Mouse (Mus musculus): ENCODE data around the gene Clasp1. TPM values are rescaled to one million over a fixed set of nuclear protein-coding genes. Genes with fewer than 3 reads are reported as not detected.

Clasp1 gene
- polyA plus RNA-seq, 1 experiment from 2014 or later = 98.6 TPM

DNA sequence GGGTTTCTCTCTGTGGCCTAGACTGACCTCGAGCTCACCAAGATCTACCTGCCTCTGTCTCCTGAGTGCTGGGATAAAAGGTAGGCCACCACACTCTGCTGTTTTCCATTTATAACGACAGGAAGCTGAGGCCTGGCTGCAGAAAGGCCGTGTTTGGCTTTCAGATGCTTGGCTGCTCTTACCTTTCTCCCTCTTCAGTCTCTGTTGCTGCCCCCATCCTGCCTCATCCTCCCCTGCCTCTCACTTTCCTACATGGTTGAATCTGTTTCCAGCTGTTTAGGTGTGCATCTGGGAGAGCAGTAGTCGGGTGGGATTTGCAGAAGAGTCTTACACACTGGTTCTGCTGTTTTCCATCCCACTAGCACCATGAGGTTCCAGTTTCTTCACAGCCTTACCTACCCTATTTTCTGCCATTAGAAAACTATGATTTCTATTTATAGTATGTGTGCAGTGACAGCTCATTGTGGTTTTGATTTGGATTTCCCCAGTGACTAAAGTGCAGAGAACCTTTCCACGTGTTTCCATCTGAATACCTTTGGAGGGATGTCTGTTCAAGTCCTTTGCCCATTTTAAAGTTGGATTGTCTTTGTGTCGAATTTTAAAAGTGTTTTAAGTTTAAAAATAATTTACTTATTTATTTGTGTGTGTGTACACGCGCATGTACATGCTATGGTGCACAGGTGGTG, 10.9 kb downstream of the Clasp1 start:
- no peak for DNase-seq (ENCODE audit: low spot score)
- no peaks in the 10 kb centered on the region for H3K36me3 ChIP-seq (ENCODE audit: control insufficient read depth, insufficient read depth, low read length)

DNA sequence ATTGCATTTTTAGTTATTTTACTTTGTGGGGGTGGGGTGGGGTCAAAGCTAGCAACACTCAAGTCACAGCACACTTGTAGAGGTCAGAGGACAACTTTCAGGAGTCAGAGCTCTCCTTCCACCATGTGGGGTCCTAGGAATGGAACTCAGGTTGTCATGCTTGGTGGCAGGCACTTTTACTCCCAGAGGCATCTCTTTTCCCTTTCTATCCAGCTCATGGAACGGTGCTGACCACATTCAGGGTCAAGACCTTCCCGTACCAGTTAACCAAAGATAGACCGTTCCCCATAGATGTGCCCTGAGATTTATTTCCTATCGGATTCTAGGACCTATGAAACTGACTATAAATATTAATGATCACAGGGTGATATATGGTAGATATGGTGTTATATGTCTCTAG, 13.1 kb downstream of the Clasp1 start:
- Histone ChIP-seq H3K9me3 (ENCODE audit: control insufficient read depth, low read length) (no peaks in the 10 kb centered on the region), H3K27ac (ENCODE audit: low read depth, low read length) (no peak overlapping the region), H3K27me3 (ENCODE audit: control insufficient read depth, insufficient read depth, low read length) (no peaks in the 10 kb centered on the region), H3K36me3 (ENCODE audit: control insufficient read depth, insufficient read depth, low read length) (no peaks in the 10 kb centered on the region), H3K9ac (ENCODE audit: low read length) (no peak overlapping the region), H3K4me2 (ENCODE audit: low read depth) (no peak overlapping the region), H3K4me1 (ENCODE audit: control insufficient read depth, insufficient read depth, low read length) (no peaks in the 10 kb centered on the region), H3K4me3 (ENCODE audit: low read depth, low read length) (no peak overlapping the region)
- WGBS = 78% methylated on average over 4 of the region's 4 CpGs
- ATAC-seq (ENCODE audit: insufficient read depth, low FRiP score, low TSS enrichment) (no peak), DNase-seq (ENCODE audit: low spot score) (no peak)

More for the DNA sequence above, 10.9 kb downstream of the Clasp1 start:
- Histone ChIP-seq H3K4me1 (ENCODE audit: control insufficient read depth, insufficient read depth, low read length) (no peaks in the 10 kb centered on the region), H3K4me3 (ENCODE audit: low read depth, low read length) (no peak overlapping the region), H3K4me2 (ENCODE audit: low read depth) (no peak overlapping the region), H3K9me3 (ENCODE audit: control insufficient read depth, low read length) (no peaks in the 10 kb centered on the region), H3K27me3 (ENCODE audit: control insufficient read depth, insufficient read depth, low read length) (no peaks in the 10 kb centered on the region), H3K9ac (ENCODE audit: low read length) (no peak overlapping the region), H3K27ac (ENCODE audit: low read depth, low read length) (no peak overlapping the region)
- no peak for ATAC-seq (ENCODE audit: insufficient read depth, low FRiP score, low TSS enrichment)
- 93% methylated on average over 8 of the region's 8 CpGs for WGBS

DNA sequence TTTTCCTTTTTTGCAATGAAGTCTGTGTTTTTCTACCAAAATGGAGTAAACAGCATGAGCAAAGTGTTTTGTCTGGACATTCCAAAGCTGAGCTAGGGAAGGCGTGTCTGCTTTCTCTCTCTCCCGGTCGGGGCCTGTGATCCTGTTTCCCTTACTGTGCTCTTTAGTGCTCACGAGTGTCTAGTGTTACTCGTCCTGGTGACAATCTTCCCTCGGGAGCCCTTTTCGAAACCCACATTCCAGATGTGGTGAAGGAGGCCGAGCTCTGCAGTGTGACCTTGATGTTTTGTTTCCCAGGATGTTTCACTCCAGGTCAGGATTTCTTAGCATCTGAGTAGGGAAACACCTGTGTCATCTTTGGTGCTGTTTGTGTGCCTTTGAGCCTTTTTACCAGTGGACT, 13.7 kb downstream of the Clasp1 start:
- H3K4me3 ChIP-seq (ENCODE audit: low read depth, low read length) = no peak overlapping the region
- ATAC-seq (ENCODE audit: insufficient read depth, low FRiP score, low TSS enrichment) (no peak), DNase-seq (ENCODE audit: low spot score) (no peak)
- no peaks in the 10 kb centered on the region for H3K9me3 ChIP-seq (ENCODE audit: control insufficient read depth, low read length)
- H3K27ac ChIP-seq (ENCODE audit: low read depth, low read length) = no peak overlapping the region
- no peak overlapping the region for H3K4me2 ChIP-seq (ENCODE audit: low read depth)
- H3K27me3 ChIP-seq (ENCODE audit: control insufficient read depth, insufficient read depth, low read length) = no peaks in the 10 kb centered on the region
- no peak overlapping the region for H3K9ac ChIP-seq (ENCODE audit: low read length)
- WGBS = 54% methylated on average over 8 of the region's 8 CpGs
- H3K36me3 ChIP-seq (ENCODE audit: control insufficient read depth, insufficient read depth, low read length) = no peaks in the 10 kb centered on the region
- H3K4me1 ChIP-seq (ENCODE audit: control insufficient read depth, insufficient read depth, low read length) = no peaks in the 10 kb centered on the region

DNA sequence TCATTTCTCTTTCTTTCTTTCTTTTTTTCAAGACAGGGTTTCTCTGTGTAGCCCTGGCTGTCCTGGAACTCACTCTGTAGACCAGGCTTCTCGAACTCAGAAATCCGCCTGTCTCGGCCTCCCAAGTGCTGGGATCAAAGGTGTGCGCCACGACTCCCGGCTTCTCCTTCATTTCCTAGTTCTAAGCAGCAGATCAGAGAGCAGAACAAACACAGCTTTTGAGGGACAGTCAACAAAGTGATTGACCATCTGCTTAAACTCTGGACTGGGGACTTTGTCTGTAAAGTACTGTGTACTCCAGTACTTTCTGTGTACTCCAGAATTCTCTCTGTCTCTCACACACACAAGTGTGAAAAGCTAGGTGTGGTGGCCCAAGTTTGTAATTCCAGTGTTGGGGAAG, 14.1 kb downstream of the Clasp1 start:
- 78% methylated on average over 6 of the region's 6 CpGs for WGBS
- H3K4me2 ChIP-seq (ENCODE audit: low read depth) = no peak overlapping the region
- DNase-seq (ENCODE audit: low spot score) = no peak
- ATAC-seq (ENCODE audit: insufficient read depth, low FRiP score, low TSS enrichment) = no peak
- no peak overlapping the region for H3K27ac ChIP-seq (ENCODE audit: low read depth, low read length)
- no peaks in the 10 kb centered on the region for H3K9me3 ChIP-seq (ENCODE audit: control insufficient read depth, low read length)
- H3K27me3 ChIP-seq (ENCODE audit: control insufficient read depth, insufficient read depth, low read length) = no peaks in the 10 kb centered on the region
- no peaks in the 10 kb centered on the region for H3K4me1 ChIP-seq (ENCODE audit: control insufficient read depth, insufficient read depth, low read length)
- no peak overlapping the region for H3K9ac ChIP-seq (ENCODE audit: low read length)
- no peaks in the 10 kb centered on the region for H3K36me3 ChIP-seq (ENCODE audit: control insufficient read depth, insufficient read depth, low read length)
- H3K4me3 ChIP-seq (ENCODE audit: low read depth, low read length) = no peak overlapping the region

DNA sequence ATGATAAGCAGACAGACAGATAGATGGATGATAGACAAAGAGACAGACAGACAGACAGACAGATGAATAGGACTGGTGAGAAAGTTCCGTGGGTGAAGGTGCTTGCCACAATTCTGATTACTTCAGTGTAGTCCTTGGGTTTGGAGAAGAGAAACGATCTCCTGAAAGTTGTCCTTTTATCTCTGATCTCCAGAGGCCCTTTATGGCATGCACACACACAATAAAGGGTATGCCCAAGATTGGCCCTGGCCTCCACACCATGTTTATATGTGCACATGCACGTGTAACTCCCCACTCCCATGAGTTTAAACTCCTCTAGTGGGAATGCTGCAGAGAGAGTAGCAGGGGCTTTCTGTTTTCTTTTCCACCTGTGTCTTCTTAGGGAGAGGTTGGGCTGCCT, 14.6 kb downstream of the Clasp1 start:
- Histone ChIP-seq H3K4me2 (ENCODE audit: low read depth) (no peak overlapping the region), H3K4me3 (ENCODE audit: low read depth, low read length) (no peak overlapping the region), H3K9ac (ENCODE audit: low read length) (no peak overlapping the region), H3K9me3 (ENCODE audit: control insufficient read depth, low read length) (no peaks in the 10 kb centered on the region), H3K27me3 (ENCODE audit: control insufficient read depth, insufficient read depth, low read length) (no peaks in the 10 kb centered on the region), H3K27ac (ENCODE audit: low read depth, low read length) (no peak overlapping the region), H3K36me3 (ENCODE audit: control insufficient read depth, insufficient read depth, low read length) (no peaks in the 10 kb centered on the region), H3K4me1 (ENCODE audit: control insufficient read depth, insufficient read depth, low read length) (no peaks in the 10 kb centered on the region)
- no peak for DNase-seq (ENCODE audit: low spot score)
- ATAC-seq (ENCODE audit: insufficient read depth, low FRiP score, low TSS enrichment) = no peak
- WGBS = 88% methylated on average over 3 of the region's 3 CpGs

DNA sequence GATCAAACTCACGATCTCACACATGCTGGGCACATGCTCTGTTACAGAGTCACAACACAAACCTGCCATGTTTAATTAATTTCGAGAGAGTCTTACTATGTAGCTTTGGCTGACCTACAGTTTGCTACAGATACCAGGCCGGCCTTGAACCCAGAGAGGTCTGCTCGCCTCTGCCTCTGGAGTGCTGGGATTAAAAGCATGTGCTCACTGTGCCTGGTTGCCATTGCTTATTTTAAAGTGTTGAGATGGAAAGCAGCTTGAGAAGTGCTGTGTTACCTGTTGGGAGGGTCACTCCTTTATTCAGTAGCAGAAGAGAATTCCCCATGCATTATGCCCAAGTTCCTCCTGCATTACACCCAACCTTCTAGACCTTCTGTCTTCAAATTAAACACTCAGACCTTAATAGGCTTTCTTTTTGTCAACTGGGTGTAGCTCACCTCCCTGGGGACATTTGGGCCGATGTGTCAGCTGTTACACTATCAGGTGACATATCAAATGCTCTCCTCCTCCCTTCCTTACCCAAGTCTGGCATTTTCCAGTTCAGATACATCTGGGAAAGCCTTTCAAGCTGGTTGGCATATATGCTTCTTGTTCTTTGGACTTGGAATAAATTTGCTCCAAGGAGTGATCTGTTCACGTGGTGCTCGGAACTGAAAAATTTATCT, 18.9 kb downstream of the Clasp1 start:
- Histone ChIP-seq H3K9ac (ENCODE audit: low read length) (no peak overlapping the region), H3K4me1 (ENCODE audit: control insufficient read depth, insufficient read depth, low read length) (no peaks in the 10 kb centered on the region), H3K27me3 (ENCODE audit: control insufficient read depth, insufficient read depth, low read length) (no peaks in the 10 kb centered on the region), H3K36me3 (ENCODE audit: control insufficient read depth, insufficient read depth, low read length) (no peaks in the 10 kb centered on the region), H3K4me2 (ENCODE audit: low read depth) (no peak overlapping the region), H3K9me3 (ENCODE audit: control insufficient read depth, low read length) (no peaks in the 10 kb centered on the region), H3K4me3 (ENCODE audit: low read depth, low read length) (no peak overlapping the region), H3K27ac (ENCODE audit: low read depth, low read length) (no peak overlapping the region)
- DNase-seq (ENCODE audit: low spot score) (no peak), ATAC-seq (ENCODE audit: insufficient read depth, low FRiP score, low TSS enrichment) (no peak)
- 90% methylated on average over 7 of the region's 7 CpGs for WGBS

DNA sequence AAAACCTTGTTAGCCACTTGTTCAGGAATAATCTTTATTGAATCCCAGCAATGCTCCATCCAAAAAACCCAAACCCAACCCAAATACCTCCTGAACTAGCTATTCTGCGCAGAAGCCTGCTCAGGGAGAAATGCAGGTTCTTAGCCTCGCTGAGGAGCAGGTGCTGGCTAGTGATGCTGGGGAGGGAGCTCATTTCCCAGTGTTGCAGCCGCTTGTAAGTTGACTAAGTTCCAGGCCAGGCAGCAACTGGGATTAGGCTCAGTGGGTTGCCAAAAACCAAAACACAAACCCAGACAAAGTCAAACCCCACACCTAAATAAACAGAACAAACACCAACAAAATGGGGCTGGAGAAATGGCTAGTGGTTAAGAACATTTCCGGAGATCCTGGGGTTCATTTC, 20.4 kb downstream of the Clasp1 start:
- no peaks in the 10 kb centered on the region for H3K27me3 ChIP-seq (ENCODE audit: control insufficient read depth, insufficient read depth, low read length)
- no peak overlapping the region for H3K27ac ChIP-seq (ENCODE audit: low read depth, low read length)
- H3K4me1 ChIP-seq (ENCODE audit: control insufficient read depth, insufficient read depth, low read length) = no peaks in the 10 kb centered on the region
- no peak overlapping the region for H3K4me3 ChIP-seq (ENCODE audit: low read depth, low read length)
- DNase-seq (ENCODE audit: low spot score) = no peak
- H3K36me3 ChIP-seq (ENCODE audit: control insufficient read depth, insufficient read depth, low read length) = no peaks in the 10 kb centered on the region
- no peaks in the 10 kb centered on the region for H3K9me3 ChIP-seq (ENCODE audit: control insufficient read depth, low read length)
- ATAC-seq (ENCODE audit: insufficient read depth, low FRiP score, low TSS enrichment) = no peak
- WGBS = 77% methylated on average over 4 of the region's 4 CpGs
- no peak overlapping the region for H3K4me2 ChIP-seq (ENCODE audit: low read depth)
- no peak overlapping the region for H3K9ac ChIP-seq (ENCODE audit: low read length)

DNA sequence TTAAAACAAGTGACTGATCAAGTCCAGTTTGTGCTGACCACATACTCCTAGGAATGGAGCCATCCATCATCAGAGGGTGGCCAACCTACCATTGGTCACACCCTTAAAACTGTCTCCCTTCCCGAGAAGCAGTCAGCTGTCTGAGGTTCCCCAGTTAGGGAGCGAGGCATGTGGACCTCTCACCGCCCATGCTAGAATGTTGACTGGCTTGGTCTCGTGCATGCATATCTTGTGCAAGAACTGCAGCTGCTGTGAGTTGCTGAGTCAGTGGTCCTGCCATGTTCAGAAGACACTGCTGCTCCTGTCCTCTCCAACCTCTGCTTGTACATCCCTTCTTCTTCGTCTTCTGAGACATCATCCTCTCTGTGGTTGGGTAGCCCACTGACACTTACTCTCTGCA, 22.0 kb downstream of the Clasp1 start:
- DNase-seq (ENCODE audit: low spot score) (no peak), ATAC-seq (ENCODE audit: insufficient read depth, low FRiP score, low TSS enrichment) (no peak)
- Histone ChIP-seq H3K4me1 (ENCODE audit: control insufficient read depth, insufficient read depth, low read length) (no peaks in the 10 kb centered on the region), H3K27ac (ENCODE audit: low read depth, low read length) (no peak overlapping the region), H3K9me3 (ENCODE audit: control insufficient read depth, low read length) (no peaks in the 10 kb centered on the region), H3K9ac (ENCODE audit: low read length) (no peak overlapping the region), H3K36me3 (ENCODE audit: control insufficient read depth, insufficient read depth, low read length) (no peaks in the 10 kb centered on the region), H3K4me3 (ENCODE audit: low read depth, low read length) (no peak overlapping the region), H3K27me3 (ENCODE audit: control insufficient read depth, insufficient read depth, low read length) (no peaks in the 10 kb centered on the region), H3K4me2 (ENCODE audit: low read depth) (no peak overlapping the region)
- WGBS = 86% methylated on average over 5 of the region's 5 CpGs

DNA sequence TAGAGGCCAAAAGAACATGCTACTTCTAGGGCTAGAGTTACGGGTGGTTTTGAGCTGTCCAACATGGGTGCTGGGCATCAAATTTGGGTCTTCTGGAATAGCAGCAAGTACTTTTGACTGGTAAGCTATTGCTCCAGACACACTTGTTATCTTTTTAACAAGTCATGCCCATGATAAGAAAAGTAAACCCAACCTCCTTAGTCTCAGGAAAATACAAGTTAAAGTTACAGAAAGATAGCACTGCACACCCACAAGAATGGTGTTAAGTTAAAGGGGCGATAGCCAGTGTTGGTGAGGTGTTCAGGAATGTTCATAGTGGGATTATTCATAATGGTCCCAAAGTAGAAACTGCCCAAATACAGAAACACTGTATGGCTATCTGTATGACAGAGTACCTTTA, 24.3 kb downstream of the Clasp1 start:
- DNase-seq (ENCODE audit: low spot score) = no peak
- H3K27me3 ChIP-seq (ENCODE audit: control insufficient read depth, insufficient read depth, low read length) = no peaks in the 10 kb centered on the region
- ATAC-seq (ENCODE audit: insufficient read depth, low FRiP score, low TSS enrichment) = no peak
- H3K4me1 ChIP-seq (ENCODE audit: control insufficient read depth, insufficient read depth, low read length) = no peaks in the 10 kb centered on the region
- H3K36me3 ChIP-seq (ENCODE audit: control insufficient read depth, insufficient read depth, low read length) = no peaks in the 10 kb centered on the region
- H3K9ac ChIP-seq (ENCODE audit: low read length) = no peak overlapping the region
- WGBS = 94% methylated on average over 2 of the region's 2 CpGs
- no peak overlapping the region for H3K27ac ChIP-seq (ENCODE audit: low read depth, low read length)
- no peak overlapping the region for H3K4me3 ChIP-seq (ENCODE audit: low read depth, low read length)
- no peak overlapping the region for H3K4me2 ChIP-seq (ENCODE audit: low read depth)
- H3K9me3 ChIP-seq (ENCODE audit: control insufficient read depth, low read length) = no peaks in the 10 kb centered on the region

All from neural tube, embryonic 11.5 days (tissue).